Mouse (Mus musculus) embryo, embryonic 10 days (tissue): ENCODE data around the gene Gm21833.
"Not testable (repeated sequence)": the region's sequence is repeated elsewhere in the genome, so short reads cannot be mapped to it uniquely, and the experiment has no call there.

Source experiments
- DNase-seq: peaks from one replicate; pipeline ENCODE4 v3.0.0-alpha.2; 2015; ENCODE audit warnings: low spot score

The Gm21833 gene

DNA sequence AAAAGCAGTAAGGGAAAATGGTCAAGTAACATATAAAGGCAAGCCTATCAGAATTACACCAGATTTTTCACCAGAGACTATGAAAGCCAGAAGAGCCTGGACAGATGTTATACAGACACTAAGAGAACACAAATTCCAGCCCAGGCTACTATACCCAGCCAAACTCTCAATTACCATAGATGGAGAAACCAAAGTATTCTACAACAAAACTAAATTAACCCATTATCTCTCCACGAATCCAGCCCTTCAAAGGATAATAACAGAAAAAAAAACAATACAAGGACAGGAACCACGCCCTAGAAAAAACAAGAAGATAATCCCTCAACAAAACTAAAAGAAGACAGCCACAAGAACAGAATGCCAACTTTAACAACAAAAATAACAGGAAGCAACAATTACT is at the start of gene Gm21833:
Gm21833 (plus strand) TSS at position 301 of the 400 bp plus-strand sequence.
- DNase-seq, result not testable (repeated sequence)

DNA sequence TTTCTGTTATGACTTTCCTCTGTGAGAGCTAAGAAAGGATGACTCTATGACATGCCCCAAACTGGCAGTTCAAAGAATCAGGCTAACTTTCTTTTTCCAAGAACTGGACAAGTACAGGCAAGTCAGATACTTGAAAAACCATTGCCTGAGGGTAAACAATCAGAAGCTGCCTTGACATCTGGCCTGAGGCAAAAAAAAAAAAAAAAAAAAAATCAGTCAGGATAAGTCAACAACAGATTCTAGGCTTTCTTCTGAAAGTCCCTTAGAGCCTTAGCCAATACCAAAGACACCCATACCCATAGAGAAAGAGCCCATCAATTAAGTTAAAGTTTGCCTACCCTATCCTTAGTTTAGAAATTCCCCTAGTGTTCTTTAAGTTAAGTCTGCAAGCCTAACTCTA is 38.7 kb upstream of the Gm21833 start:
- no peak for DNase-seq

DNA sequence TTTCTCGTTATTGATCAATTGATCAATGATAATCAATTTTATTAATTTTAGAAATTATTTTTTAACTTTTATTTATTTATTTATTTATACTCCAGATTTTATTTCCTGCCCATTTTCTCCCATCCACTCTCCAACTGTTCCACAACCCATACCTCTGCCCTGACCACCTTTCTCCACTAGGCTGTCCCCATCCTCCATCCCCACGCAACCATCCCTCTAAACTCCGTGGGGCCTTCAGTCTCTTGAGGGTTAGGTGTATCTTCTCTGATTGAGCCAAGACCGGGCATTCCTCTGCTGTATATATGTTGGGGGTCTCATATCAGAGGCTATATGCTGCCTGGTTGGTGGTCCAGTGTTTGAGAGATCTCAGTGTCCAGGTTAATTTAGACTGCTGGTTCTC is 31.7 kb upstream of the Gm21833 start:
- DNase-seq, result no peak

DNA sequence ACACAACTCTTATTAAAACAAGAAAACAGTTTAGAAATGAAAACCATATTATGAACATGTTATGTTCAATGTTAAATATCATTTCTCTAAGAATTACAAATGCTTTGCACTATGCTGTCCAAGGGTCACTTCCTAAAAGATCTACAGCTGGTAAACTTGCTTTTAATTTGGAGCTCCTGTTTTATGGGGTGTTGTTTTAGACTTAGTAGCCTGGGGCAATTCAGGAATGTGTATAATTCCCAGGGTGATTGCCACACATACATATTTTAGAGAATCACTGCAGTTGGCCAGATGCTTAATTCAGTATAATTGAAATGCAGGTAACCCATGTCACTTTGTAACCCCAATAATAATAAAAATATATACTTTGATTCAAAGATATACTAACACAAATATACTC is 12.9 kb upstream of the Gm21833 start:
- no peak for DNase-seq

DNA sequence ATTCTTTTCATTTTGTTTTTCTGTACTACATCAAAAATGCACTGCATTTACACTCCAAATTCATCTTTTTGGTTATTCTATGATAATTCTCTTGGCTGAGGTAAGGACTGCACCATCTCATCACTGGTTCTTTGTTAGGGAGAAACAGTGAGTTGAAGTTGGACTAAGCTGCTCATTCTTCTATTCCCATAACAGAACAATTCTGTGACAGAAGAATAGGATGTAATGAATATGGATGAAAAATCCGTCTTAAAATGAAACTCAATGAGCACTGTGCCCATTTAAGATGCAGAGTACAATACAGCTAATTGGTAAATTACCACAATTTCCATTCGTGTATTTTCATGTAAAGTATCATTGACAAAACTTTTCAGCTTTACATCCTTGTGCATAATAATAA is 11.6 kb upstream of the Gm21833 start:
- no peak for DNase-seq

DNA sequence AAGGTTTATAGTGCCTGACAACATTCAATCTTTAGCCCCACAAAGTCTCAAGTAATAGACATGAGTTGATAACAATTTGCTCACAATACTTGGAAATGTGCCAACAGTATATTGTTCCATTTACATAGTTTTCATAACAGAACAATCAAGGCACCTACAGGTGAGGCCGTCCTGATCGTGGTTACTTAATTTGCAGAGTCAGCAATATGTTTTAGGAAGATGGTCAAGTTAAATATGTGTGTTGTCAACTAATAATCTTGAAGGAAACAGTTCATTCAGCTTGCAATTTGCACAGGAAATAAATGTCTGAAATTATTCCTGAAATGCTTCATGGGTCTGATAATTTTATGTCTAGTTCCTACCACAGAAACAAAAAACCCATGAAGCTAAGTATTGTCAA is 27.6 kb downstream of the Gm21833 start:
- DNase-seq, result no peak

DNA sequence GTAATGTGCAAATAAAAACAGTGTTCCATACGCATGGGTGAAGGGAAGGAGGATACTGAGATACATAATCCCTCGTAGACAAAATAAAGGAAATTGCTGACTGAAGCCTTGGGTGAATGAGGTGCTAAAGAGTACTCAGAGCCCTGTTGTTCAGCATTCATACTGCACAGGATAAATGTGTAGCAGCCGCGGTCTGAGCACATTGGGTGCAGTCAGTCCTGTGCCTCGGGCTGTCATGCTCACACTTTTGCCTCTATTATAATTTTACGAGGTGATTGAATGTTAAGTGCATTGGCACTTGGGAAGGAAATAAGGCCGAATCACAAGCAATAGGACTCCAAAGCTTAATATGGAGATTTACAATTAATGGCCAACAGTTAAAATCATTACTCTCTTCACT is 36.4 kb downstream of the Gm21833 start:
- DNase-seq, result no peak
